Mouse (Mus musculus): ENCODE data around the gene Nudt17. TPM values are rescaled to one million over a fixed set of nuclear protein-coding genes. Genes with fewer than 3 reads are reported as not detected.
"Not testable (repeated sequence)": the region's sequence is repeated elsewhere in the genome, so short reads cannot be mapped to it uniquely, and the experiment has no call there.

Gene Nudt17
- polyA plus RNA-seq (2012; ENCODE audit: insufficient read depth, low replicate concordance), result 0.17 TPM in 1 of 2 replicates, not detected in the other

DNA sequence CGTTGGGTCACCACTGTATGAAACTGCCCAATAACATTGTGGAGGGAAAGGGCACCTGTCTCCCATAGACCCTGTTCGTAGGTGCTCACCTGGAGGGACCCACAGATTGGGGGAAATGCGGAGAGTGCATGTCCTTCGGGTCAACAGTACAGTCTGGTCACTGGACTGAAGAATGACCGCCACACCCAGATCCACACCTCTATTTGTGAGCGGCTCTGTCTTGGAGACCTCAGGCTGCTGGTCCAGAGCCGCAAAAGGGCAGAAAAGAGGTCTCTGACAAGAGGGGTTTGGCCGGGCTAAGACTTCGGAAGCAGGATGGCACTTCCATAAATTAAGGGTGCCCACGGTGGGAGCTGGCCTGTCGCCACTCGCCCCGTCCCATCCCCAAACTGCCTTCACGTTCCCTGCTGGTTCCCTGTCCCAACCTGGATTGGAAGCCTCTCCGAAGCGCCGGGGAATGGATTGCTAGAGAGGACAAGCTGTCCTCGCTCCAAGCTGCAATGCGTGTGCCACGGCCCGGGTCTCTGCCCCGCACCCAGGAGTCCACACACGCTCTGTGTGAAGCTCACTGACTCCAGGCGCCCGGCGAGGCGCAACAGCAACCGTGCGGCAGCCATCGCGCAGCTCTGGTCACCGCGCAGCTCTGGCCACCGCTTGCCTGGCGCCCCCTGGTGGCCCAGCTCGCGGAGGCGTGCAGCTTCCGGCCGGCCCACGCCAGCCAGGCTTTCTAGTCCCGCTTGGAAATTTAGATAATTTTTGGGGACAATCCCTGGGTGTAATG is at the start of gene Nudt17:
Nudt17 (minus strand) TSS at position 660 of the 781 bp plus-strand sequence.
- H3K36me3 ChIP-seq (replicated peaks; ENCODE audit: low read length), result peaks cover 77% of the 10 kb centered on the region
- H3K9me3 ChIP-seq, result 0 out of 2 replicates have a peak, but pooled peaks cover 4% of the 10 kb centered on the region
- H3K27me3 ChIP-seq (replicated peaks), result peaks cover 17% of the 10 kb centered on the region
- H3K4me3 ChIP-seq (replicated peaks), result peak within 1 kb of the TSS; percentile 93
- peaks cover 27% of the 10 kb centered on the region for H3K4me1 ChIP-seq
- TF ChIP-seq FLI1 (IDR thresholded peaks at IDR 0.05; ENCODE audit: low read length), result no peak
- no peak for TF ChIP-seq GATA1 (IDR thresholded peaks at IDR 0.05; ENCODE audit: borderline replicate concordance, low read length)

GRCm38 (mm10) chr3:96757691-96758090 is 49.3 kb upstream of the Nudt17 start:
- peaks cover 24% of the 10 kb centered on the region for H3K4me1 ChIP-seq
- no peaks in the 10 kb centered on the region for H3K9me3 ChIP-seq
- H3K36me3 ChIP-seq (replicated peaks; ENCODE audit: low read length), result peaks cover 71% of the 10 kb centered on the region
- TF ChIP-seq FLI1 (IDR thresholded peaks at IDR 0.05; ENCODE audit: low read length) (no peak), GATA1 (IDR thresholded peaks at IDR 0.05; ENCODE audit: borderline replicate concordance, low read length) (no peak)
- H3K4me3 ChIP-seq (replicated peaks), result no peak overlapping the region
- H3K27me3 ChIP-seq (replicated peaks), result no peaks in the 10 kb centered on the region

DNA sequence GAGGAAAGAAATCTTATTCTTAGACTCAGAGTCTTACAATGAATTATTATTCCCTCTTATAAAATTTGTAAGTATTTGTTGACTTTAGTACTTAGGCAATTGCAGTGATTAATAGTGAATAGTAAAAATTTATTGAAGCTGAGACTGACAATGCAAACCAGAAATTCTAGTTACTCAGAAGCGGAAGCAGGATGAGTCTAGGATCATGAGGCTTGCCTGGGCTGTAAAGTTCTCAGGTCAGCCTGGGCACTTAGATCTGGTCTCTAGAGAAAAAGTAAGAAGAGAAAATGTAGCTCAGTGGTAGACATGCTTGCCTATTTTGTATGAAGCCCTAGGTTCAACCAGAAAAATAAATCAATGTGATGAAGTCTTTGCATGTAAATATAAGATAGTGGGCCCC is 47.6 kb upstream of the Nudt17 start:
- Histone ChIP-seq H3K4me3 (replicated peaks) (no peak overlapping the region), H3K27me3 (replicated peaks) (no peaks in the 10 kb centered on the region), H3K9me3 (no peaks in the 10 kb centered on the region), H3K4me1 (peaks cover 21% of the 10 kb centered on the region), H3K36me3 (replicated peaks; ENCODE audit: low read length) (peaks cover 59% of the 10 kb centered on the region)
- TF ChIP-seq GATA1 (IDR thresholded peaks at IDR 0.05; ENCODE audit: borderline replicate concordance, low read length) (no peak), FLI1 (IDR thresholded peaks at IDR 0.05; ENCODE audit: low read length) (no peak)

DNA sequence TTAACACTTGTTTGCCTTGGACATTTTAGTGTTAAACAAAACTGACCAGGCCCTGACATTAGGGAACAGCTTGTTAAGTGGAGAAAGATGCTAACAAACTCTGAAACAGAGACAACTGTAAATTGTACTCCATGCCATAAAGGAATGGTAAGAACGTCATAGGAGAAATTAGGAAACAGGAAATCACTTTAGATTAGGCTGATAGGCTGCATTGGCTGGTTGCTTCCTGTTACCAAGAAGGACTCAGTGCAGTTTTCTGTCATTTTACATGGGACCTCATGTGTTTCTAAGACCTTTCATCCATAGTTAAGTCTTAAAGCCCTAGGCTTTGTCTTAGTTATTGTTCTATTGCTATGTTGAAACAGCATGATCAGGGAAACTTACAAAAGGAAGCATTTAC is 38.5 kb upstream of the Nudt17 start:
- H3K4me1 ChIP-seq, result peaks cover 50% of the 10 kb centered on the region
- H3K27me3 ChIP-seq (replicated peaks), result no peaks in the 10 kb centered on the region
- TF ChIP-seq GATA1 (IDR thresholded peaks at IDR 0.05; ENCODE audit: borderline replicate concordance, low read length) (no peak), FLI1 (IDR thresholded peaks at IDR 0.05; ENCODE audit: low read length) (no peak)
- no peak overlapping the region for H3K4me3 ChIP-seq (replicated peaks)
- H3K36me3 ChIP-seq (replicated peaks; ENCODE audit: low read length), result peaks cover 42% of the 10 kb centered on the region
- no peaks in the 10 kb centered on the region for H3K9me3 ChIP-seq

DNA sequence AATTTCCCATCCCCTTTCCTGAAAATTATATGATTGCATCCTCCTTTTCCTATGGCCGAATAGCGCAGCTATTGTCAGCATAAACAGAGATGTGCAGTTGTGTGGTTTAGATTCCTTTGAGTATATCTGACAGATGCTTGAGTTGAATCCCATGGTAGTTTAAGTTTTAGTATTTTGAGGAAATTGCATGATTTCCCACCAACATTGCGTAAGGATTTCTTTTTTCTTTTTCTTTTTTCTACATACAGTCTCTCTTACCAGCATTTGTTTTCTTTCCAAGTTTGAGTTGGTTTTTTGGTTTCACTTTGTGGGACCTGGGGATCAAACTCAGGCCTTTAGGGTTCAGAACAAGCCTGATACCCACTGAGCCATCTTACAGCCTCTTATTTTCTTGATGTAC is 36.0 kb upstream of the Nudt17 start:
- H3K4me3 ChIP-seq (replicated peaks), result no peak overlapping the region
- no peaks in the 10 kb centered on the region for H3K27me3 ChIP-seq (replicated peaks)
- H3K4me1 ChIP-seq, result peaks cover 65% of the 10 kb centered on the region
- TF ChIP-seq GATA1 (IDR thresholded peaks at IDR 0.05; ENCODE audit: borderline replicate concordance, low read length), result no peak
- no peak for TF ChIP-seq FLI1 (IDR thresholded peaks at IDR 0.05; ENCODE audit: low read length)
- H3K36me3 ChIP-seq (replicated peaks; ENCODE audit: low read length), result peaks cover 39% of the 10 kb centered on the region
- H3K9me3 ChIP-seq, result no peaks in the 10 kb centered on the region

DNA sequence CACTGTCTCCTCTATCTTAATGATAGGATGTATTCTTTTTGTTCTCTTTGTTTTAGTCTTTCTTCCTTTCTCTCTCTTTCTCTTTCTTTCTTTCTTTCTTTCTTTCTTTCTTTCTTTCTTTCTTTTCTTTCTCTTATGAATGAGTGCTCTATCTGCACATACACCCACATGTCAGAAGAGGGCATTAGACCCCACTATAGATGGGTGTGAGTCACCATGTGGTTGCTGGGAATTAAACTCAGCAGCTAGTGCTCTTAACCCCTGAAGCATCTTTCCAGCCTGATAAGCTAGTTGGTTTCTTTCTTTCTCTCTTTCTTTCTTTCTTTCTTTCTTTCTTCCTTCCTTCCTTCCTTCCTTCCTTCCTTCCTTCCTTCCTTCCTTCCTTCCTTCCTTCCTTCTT is 31.9 kb upstream of the Nudt17 start:
- peaks cover 79% of the 10 kb centered on the region for H3K4me1 ChIP-seq
- not testable (repeated sequence) for H3K9me3 ChIP-seq; H3K27me3 ChIP-seq (replicated peaks); H3K4me3 ChIP-seq (replicated peaks)
- peaks cover 31% of the 10 kb centered on the region for H3K36me3 ChIP-seq (replicated peaks; ENCODE audit: low read length)

GRCm38 (mm10) chr3:96737995-96738394 is 29.6 kb upstream of the Nudt17 start:
- H3K27me3 ChIP-seq (replicated peaks), result no peaks in the 10 kb centered on the region
- TF ChIP-seq GATA1 (IDR thresholded peaks at IDR 0.05; ENCODE audit: borderline replicate concordance, low read length), result no peak
- TF ChIP-seq FLI1 (IDR thresholded peaks at IDR 0.05; ENCODE audit: low read length), result no peak

DNA sequence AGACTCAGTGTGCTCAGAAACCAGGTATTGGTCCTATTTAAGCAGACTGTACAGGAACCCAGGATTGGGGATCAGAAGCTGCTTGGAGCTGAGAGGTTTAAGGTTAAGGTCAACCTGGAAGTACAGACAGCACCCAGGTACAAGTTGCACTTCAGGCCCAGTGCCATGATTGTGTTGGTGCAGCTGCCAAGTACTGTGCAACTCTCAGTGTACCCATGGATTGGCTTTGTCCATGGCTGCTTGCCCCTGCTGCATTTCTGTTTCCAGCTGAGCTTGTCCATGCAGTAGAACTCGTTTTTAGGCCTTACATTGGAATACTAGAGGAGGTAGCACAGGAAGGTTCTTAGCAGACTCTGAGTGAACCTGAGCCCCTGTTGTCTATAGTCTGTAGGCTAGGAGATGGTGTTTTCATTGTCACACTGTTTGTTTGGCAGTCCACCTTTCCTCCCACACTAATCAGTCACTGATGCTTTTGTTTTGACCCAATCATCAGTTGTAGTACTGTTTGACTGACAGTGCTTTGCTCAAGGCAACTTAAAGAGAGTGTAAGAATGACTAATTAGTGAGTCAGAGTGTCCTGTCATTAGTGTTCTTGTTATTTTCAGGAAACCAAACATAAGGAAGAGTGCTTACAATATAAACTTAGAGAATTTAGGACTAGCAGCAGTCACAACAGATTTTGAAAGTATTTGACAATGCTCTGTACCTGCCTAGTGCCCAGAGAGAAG is 28.8 kb upstream of the Nudt17 start:
- H3K4me3 ChIP-seq (replicated peaks), result peak overlapping the region; percentile 69
- H3K4me1 ChIP-seq, result peaks cover 79% of the 10 kb centered on the region
- no peaks in the 10 kb centered on the region for H3K27me3 ChIP-seq (replicated peaks)
- no peak for TF ChIP-seq GATA1 (IDR thresholded peaks at IDR 0.05; ENCODE audit: borderline replicate concordance, low read length)
- no peak for TF ChIP-seq FLI1 (IDR thresholded peaks at IDR 0.05; ENCODE audit: low read length)
- peaks cover 21% of the 10 kb centered on the region for H3K36me3 ChIP-seq (replicated peaks; ENCODE audit: low read length)
- H3K9me3 ChIP-seq, result no peaks in the 10 kb centered on the region

More at GRCm38 (mm10) chr3:96737995-96738394, 29.6 kb upstream of the Nudt17 start:
- Histone ChIP-seq H3K9me3 (no peaks in the 10 kb centered on the region), H3K4me1 (peaks cover 81% of the 10 kb centered on the region), H3K4me3 (replicated peaks) (no peak overlapping the region), H3K36me3 (replicated peaks; ENCODE audit: low read length) (peaks cover 21% of the 10 kb centered on the region)

GRCm38 (mm10) chr3:96735200-96735599 is 26.8 kb upstream of the Nudt17 start:
- H3K27me3 ChIP-seq (replicated peaks), result no peaks in the 10 kb centered on the region
- no peaks in the 10 kb centered on the region for H3K9me3 ChIP-seq
- peaks cover 20% of the 10 kb centered on the region for H3K36me3 ChIP-seq (replicated peaks; ENCODE audit: low read length)
- TF ChIP-seq FLI1 (IDR thresholded peaks at IDR 0.05; ENCODE audit: low read length) (no peak), GATA1 (IDR thresholded peaks at IDR 0.05; ENCODE audit: borderline replicate concordance, low read length) (no peak)
- H3K4me3 ChIP-seq (replicated peaks), result no peak overlapping the region
- H3K4me1 ChIP-seq, result peaks cover 86% of the 10 kb centered on the region

DNA sequence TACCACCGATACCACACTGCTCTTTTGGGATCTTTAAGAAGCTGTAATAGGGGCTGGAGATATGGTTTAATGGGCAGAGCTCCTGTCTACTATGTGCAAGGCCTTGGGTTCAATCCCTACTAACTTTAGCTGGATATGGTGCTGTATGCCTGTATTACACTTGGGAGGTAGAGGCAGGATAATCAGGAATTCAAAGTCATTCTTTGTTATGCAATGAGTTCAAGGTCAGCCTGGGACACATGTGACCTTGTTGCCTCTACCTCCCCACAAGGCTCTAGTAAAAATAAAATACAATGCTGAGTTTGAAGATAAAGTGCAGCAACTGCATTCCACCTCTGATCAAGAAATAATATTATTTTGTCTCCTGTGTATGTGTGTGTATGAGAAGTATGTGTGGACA is 25.6 kb upstream of the Nudt17 start:
- Histone ChIP-seq H3K4me1 (peaks cover 86% of the 10 kb centered on the region), H3K9me3 (no peaks in the 10 kb centered on the region), H3K27me3 (replicated peaks) (no peaks in the 10 kb centered on the region), H3K36me3 (replicated peaks; ENCODE audit: low read length) (peaks cover 17% of the 10 kb centered on the region), H3K4me3 (replicated peaks) (no peak overlapping the region)
- TF ChIP-seq GATA1 (IDR thresholded peaks at IDR 0.05; ENCODE audit: borderline replicate concordance, low read length) (no peak), FLI1 (IDR thresholded peaks at IDR 0.05; ENCODE audit: low read length) (no peak)

Data from megakaryocyte, embryonic 14.5 days (primary cell).